Comparison of ENCODE assay signal across 16 mouse cellular contexts in the genomic region with DNA sequence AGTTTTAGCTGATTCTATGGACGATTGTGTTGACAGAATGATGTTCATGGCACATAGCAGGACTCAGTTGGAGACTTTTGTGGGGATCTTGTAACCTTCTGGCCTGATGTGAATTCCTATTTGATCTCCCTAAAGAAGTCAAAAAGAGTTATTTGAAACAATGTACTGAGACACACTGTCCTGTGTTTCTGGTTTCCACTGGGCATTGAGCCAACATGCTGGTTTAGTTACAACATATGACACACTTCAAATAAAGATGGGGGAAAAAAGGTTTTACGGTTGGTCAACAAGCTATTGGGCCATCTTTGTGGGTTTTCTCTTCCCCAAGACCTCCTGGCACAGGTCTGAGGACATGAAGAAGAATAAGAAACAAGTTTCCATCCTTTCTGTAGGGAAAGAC.
DNase-seq lines count a peak whose midpoint lies in the region; ATAC-seq and TF ChIP-seq lines count a peak whose summit lies in the region.
"Had no signal": no experiment of that assay in that cellular context is flagged by ENCODE, and none has a peak within 500 bp of the region (broad histone marks: within the 10 kb centered on the region; RNA-seq: fewer than 3 reads in every experiment).

No protein-coding gene starts in this region.

- no peaks in the 10 kb centered on the region for H3K9me3 ChIP-seq in lung, postnatal 0 days (ENCODE audit: low read length)
- H3K9me3 ChIP-seq: embryonic facial prominence, embryonic 12.5 days had no signal

- no peaks in the 10 kb centered on the region for H3K36me3 ChIP-seq in lung, postnatal 0 days (ENCODE audit: insufficient read depth, low read length)
- no peaks in the 10 kb centered on the region for H3K36me3 ChIP-seq in thymus, adult 2 months (ENCODE audit: control insufficient read depth, insufficient read depth, low read length)
- H3K36me3 ChIP-seq: embryonic facial prominence, embryonic 12.5 days; G1E had no signal

- no peaks in the 10 kb centered on the region for H3K4me1 ChIP-seq in lung, postnatal 0 days (ENCODE audit: insufficient read depth, low read depth, low read length)
- H3K4me1 ChIP-seq in thymus, adult 2 months (replicated peaks; ENCODE audit: control insufficient read depth, insufficient read depth, low read length): no peaks in the 10 kb centered on the region
- H3K4me1 ChIP-seq: embryonic facial prominence, embryonic 12.5 days had no signal

- no peak for TF ChIP-seq CTCF in lung, postnatal 0 days (IDR thresholded peaks at IDR 0.05)
- TF ChIP-seq CTCF in thymus, adult 2 months (IDR thresholded peaks at IDR 0.05; ENCODE audit: borderline replicate concordance, control insufficient read depth, extremely low read depth, insufficient read depth, low read length, poor library complexity): no peak

- no peak for TF ChIP-seq EP300 in lung, postnatal 0 days (IDR thresholded peaks at IDR 0.05)

- H3K4me2 ChIP-seq in lung, postnatal 0 days (replicated peaks; ENCODE audit: low read depth, low read length): no peak overlapping the region
- H3K4me2 ChIP-seq: embryonic facial prominence, embryonic 12.5 days had no signal

- TF ChIP-seq POLR2A in thymus, adult 2 months (IDR thresholded peaks at IDR 0.05; ENCODE audit: control insufficient read depth, extremely low read depth, insufficient read depth, low read length, poor library complexity): no peak

- peak; percentile 38; the same call in 1 of the 2 replicates for ATAC-seq in lung, postnatal 0 days
- ATAC-seq: inflammation-experienced regulatory T-cells, adult 6 months had no signal

- peak; percentile 9 for DNase-seq in heart, postnatal 4 days
- no peak for DNase-seq in heart, postnatal 25 days (ENCODE audit: low spot score)
- peak; percentile 13 for DNase-seq in lung, postnatal 0 days (ENCODE audit: low spot score)
- DNase-seq in lung, postnatal 14 days: no peak
- DNase-seq in 416B (ENCODE audit: low read depth): peak; percentile 61
- DNase-seq in brain, adult 2 months (ENCODE audit: low read depth, low spot score): peak; percentile 5
- DNase-seq in layer of hippocampus, postnatal 36 days: no peak
- DNase-seq in thymus, adult 2 months: no peak
- DNase-seq: adrenal gland, postnatal 36 days; gastrocnemius, postnatal 14 days; thymus, postnatal 36 days had no signal

- H3K27ac ChIP-seq in lung, postnatal 0 days (ENCODE audit: low read length): no peak overlapping the region
- no peak overlapping the region for H3K27ac ChIP-seq in thymus, adult 2 months (ENCODE audit: control insufficient read depth, insufficient read depth, low read length)
- H3K27ac ChIP-seq: embryonic facial prominence, embryonic 12.5 days; layer of hippocampus, adult 2 months; stomach, postnatal 0 days had no signal

- H3K9ac ChIP-seq in lung, postnatal 0 days (replicated peaks; ENCODE audit: low read depth): no peak overlapping the region
- H3K9ac ChIP-seq: embryonic facial prominence, embryonic 12.5 days had no signal

- intact Hi-C loops in heart, postnatal 25 days (cut with DNase I): no loop called here

- H3K4me3 ChIP-seq in lung, postnatal 0 days (ENCODE audit: low read depth, low read length): no peak overlapping the region
- H3K4me3 ChIP-seq in thymus, adult 2 months (ENCODE audit: control insufficient read depth, insufficient read depth, low read length): no peak overlapping the region
- H3K4me3 ChIP-seq: embryonic facial prominence, embryonic 12.5 days; layer of hippocampus, adult 2 months had no signal

- no peaks in the 10 kb centered on the region for H3K27me3 ChIP-seq in lung, postnatal 0 days (replicated peaks; ENCODE audit: insufficient read depth, low read length)
- no peaks in the 10 kb centered on the region for H3K27me3 ChIP-seq in thymus, adult 2 months (ENCODE audit: control insufficient read depth, insufficient read depth, low read length)
- H3K27me3 ChIP-seq: embryonic facial prominence, embryonic 12.5 days had no signal

- 37% methylated on average over 2 of the region's 2 CpGs for WGBS in lung, postnatal 0 days
- 74% methylated on average over 2 of the region's 2 CpGs for WGBS in thymus, adult 2 months

Comparison
In these comparisons a context has a peak if more than half of its experiments do, and no peak if none do; other contexts are left out.
1. DNase-seq: peak in heart, postnatal 4 days (single experiment), lung, postnatal 0 days (single experiment), 416B (single experiment) and brain, adult 2 months (single experiment); none in heart, postnatal 25 days (single experiment), lung, postnatal 14 days (single experiment), layer of hippocampus, postnatal 36 days (0 of 2) and thymus, adult 2 months (single experiment).